ENCODE assay signal across 9 mouse cellular contexts in genomic region chr3:27607081-27607795, GRCm38 (mm10).
DNase-seq lines count a peak whose midpoint lies in the region; ATAC-seq lines count a peak whose summit lies in the region.
"Had no signal": no experiment of that assay in that cellular context is flagged by ENCODE, and none has a peak within 500 bp of the region (broad histone marks: within the 10 kb centered on the region; RNA-seq: fewer than 3 reads in every experiment).

No protein-coding gene starts in this region.

- intact Hi-C loops in left cerebral cortex, postnatal 4 days (cut with DNase I) = no loop called here

- no peaks in the 10 kb centered on the region for H3K27me3 ChIP-seq in hindbrain, embryonic 13.5 days

- H3K9me3 ChIP-seq in hindbrain, embryonic 13.5 days = no peaks in the 10 kb centered on the region

- no peak for DNase-seq in cerebellum, adult 9-10 months
- DNase-seq in adrenal gland, postnatal 10 days = peak; percentile 83
- peak; percentile 56 for DNase-seq in gastrocnemius, adult 18-20 months (ENCODE audit: low spot score)
- peak; percentile 58 for DNase-seq in left cerebral cortex, postnatal 4 days
- peak; percentile 36 for DNase-seq in thymus, postnatal 14 days

- H3K36me3 ChIP-seq in hindbrain, embryonic 13.5 days = no peaks in the 10 kb centered on the region

- 65% methylated on average over 9 of the region's 9 CpGs for WGBS in hindbrain, embryonic 13.5 days

- no peak overlapping the region for H3K4me2 ChIP-seq in hindbrain, embryonic 13.5 days

- peak overlapping the region; percentile 52 for H3K27ac ChIP-seq in hindbrain, embryonic 13.5 days

- 0 out of 2 replicates have a peak, but pooled peaks have one; percentile 28 for ATAC-seq in cerebellum, adult (ENCODE audit: insufficient number of reproducible peaks, low FRiP score, low TSS enrichment)
- ATAC-seq in hindbrain, embryonic 13.5 days (ENCODE audit: low FRiP score) = peak; percentile 78
- ATAC-seq in megakaryocyte-erythroid progenitor cell, adult 5-6 weeks (replicated peaks; ENCODE audit: low FRiP score, low TSS enrichment, poor library complexity, severe bottlenecking) = peak; percentile 84

- H3K4me3 ChIP-seq in hindbrain, embryonic 13.5 days = no peak overlapping the region
- H3K4me3 ChIP-seq: erythroblast, embryonic 14.5 days had no signal

- H3K9ac ChIP-seq in hindbrain, embryonic 13.5 days = no peak overlapping the region

- H3K4me1 ChIP-seq in hindbrain, embryonic 13.5 days (replicated peaks) = peaks cover 17% of the 10 kb centered on the region

Comparison
In these comparisons a context has a peak if more than half of its experiments do, and no peak if none do; other contexts are left out.
1. ATAC-seq: peak in every context shown above with its lines; median percentile 84 in megakaryocyte-erythroid progenitor cell, adult 5-6 weeks; 78 in hindbrain, embryonic 13.5 days; 28 in cerebellum, adult.